Mouse (Mus musculus): ENCODE measurements around the gene Ulk1. TPM values are rescaled to one million over a fixed set of nuclear protein-coding genes. Genes with fewer than 3 reads are reported as not detected.

The Ulk1 gene
- total RNA-seq, 1 experiment = 82.7 TPM

DNA sequence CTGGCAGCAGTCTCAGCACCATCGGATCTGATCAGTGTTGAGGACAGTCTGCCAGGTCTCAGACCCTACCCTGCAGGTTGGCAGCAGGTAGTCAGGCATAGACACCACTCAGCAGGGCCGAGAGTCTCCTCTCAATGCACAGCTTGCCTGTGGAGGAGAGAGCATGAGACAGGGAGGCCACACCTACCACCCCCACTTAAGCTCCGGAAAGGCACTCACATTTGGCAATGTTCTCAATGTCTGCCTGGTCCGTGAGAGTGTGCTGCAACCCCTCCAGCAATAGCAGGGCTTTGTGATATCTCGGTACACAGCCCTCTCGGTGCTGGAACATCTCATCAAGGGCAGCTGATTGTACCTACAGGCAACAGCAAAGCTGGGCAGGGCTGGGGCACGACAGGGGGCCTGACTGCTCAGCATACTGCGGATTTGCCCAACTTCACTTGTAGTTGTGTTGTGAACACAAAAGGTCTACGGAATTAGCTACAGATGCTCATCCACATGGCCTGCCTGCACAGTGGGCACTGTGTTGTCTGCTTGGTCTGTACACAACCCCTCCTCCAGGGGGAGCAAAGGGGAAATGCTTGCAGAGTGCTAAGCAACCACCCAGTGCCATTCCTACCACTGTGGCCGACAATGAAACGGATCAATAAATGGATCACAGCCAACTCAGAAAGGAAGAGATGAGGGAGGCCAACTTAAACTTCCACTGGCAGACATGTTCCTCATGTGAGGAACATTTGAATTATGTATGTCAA, 23.6 kb downstream of the Ulk1 start:
- H3K4me1 ChIP-seq (ENCODE audit: control insufficient read depth in 2 of 2, insufficient read depth in 2 of 2, low read length in 2 of 2, poor library complexity in 1 of 2) = peaks cover 0 to 7% of the 10 kb centered on the region in 2 experiments; a peak in 1 of 4 replicates

DNA sequence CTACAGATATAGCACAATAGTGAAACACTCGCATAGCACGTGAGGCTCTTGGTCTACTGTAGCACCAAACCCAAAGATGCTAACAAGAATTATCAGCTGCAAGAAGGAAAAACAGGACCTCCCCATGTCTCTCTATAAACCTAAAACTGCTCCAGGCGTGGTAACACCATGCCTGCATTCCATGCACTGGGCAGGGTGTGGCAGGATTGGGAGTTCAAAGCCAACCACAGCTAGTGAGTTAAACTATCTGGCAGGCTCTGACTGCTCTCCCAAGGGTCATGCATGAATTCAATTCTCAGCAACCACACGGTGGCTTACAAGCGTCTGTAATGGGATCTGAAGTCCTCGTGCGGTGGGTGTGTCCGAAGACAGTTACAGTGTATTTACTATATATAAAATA, 26.7 kb downstream of the Ulk1 start:
- Histone ChIP-seq H3K9ac (ENCODE audit: insufficient read depth, low read depth, low read length, poor library complexity, severe bottlenecking) (no peak overlapping the region), H3K36me3 (ENCODE audit: control insufficient read depth, insufficient read depth, low read length, poor library complexity, severe bottlenecking) (peaks cover 36% of the 10 kb centered on the region), H3K9me3 (ENCODE audit: control insufficient read depth, insufficient read depth, low read depth, low read length) (no peaks in the 10 kb centered on the region), H3K27ac (ENCODE audit: insufficient read depth, low read depth, low read length, poor library complexity, severe bottlenecking) (no peak overlapping the region), H3K4me1 (ENCODE audit: control insufficient read depth in 2 of 2, insufficient read depth in 2 of 2, low read length in 2 of 2, poor library complexity in 1 of 2) (peaks cover 0 to 6% of the 10 kb centered on the region in 2 experiments; a peak in 1 of 4 replicates), H3K4me3 (ENCODE audit: insufficient read depth in 1 of 2, low read depth in 1 of 2, low read length in 2 of 2, poor library complexity in 1 of 2, severe bottlenecking in 1 of 2) (no peak overlapping the region)
- TF ChIP-seq MAFK (IDR thresholded peaks at IDR 0.05; ENCODE audit: insufficient read depth, low read depth, low read length) (no peak), HCFC1 (IDR thresholded peaks at IDR 0.05; ENCODE audit: borderline replicate concordance, insufficient read depth, low read length) (no peak), CHD2 (IDR thresholded peaks at IDR 0.05; ENCODE audit: low read depth, low read length) (no peak), ZC3H11A (IDR thresholded peaks at IDR 0.05; ENCODE audit: borderline replicate concordance, low read depth, low read length) (no peak), ZNF384 (IDR thresholded peaks at IDR 0.05; ENCODE audit: low read depth, low read length) (no peak)
- DNase-seq (ENCODE audit: low read depth, low spot score) = no peak
- in situ Hi-C loops (cut with MboI; ENCODE audit: low sequenced_read_pairs in 2 of 2, unreplicated experiment in 2 of 2) = no loop called here

More for the DNA sequence above, 23.6 kb downstream of the Ulk1 start:
- DNase-seq (ENCODE audit: low read depth, low spot score) = no peak
- H3K4me3 ChIP-seq (ENCODE audit: insufficient read depth in 1 of 2, low read depth in 1 of 2, low read length in 2 of 2, poor library complexity in 1 of 2, severe bottlenecking in 1 of 2) = no peak overlapping the region
- no peaks in the 10 kb centered on the region for H3K9me3 ChIP-seq (ENCODE audit: control insufficient read depth, insufficient read depth, low read depth, low read length)
- H3K36me3 ChIP-seq (ENCODE audit: control insufficient read depth, insufficient read depth, low read length, poor library complexity, severe bottlenecking) = peaks cover 59% of the 10 kb centered on the region
- no peak overlapping the region for H3K27ac ChIP-seq (ENCODE audit: insufficient read depth, low read depth, low read length, poor library complexity, severe bottlenecking)
- in situ Hi-C loops (cut with MboI; ENCODE audit: low sequenced_read_pairs in 2 of 2, unreplicated experiment in 2 of 2) = no loop called here
- no peak overlapping the region for H3K9ac ChIP-seq (ENCODE audit: insufficient read depth, low read depth, low read length, poor library complexity, severe bottlenecking)
- TF ChIP-seq ZNF384 (IDR thresholded peaks at IDR 0.05; ENCODE audit: low read depth, low read length) = no peak
- TF ChIP-seq HCFC1 (IDR thresholded peaks at IDR 0.05; ENCODE audit: borderline replicate concordance, insufficient read depth, low read length) = no peak
- no peak for TF ChIP-seq MAFK (IDR thresholded peaks at IDR 0.05; ENCODE audit: insufficient read depth, low read depth, low read length)
- no peak for TF ChIP-seq CHD2 (IDR thresholded peaks at IDR 0.05; ENCODE audit: low read depth, low read length)
- no peak for TF ChIP-seq ZC3H11A (IDR thresholded peaks at IDR 0.05; ENCODE audit: borderline replicate concordance, low read depth, low read length)

DNA sequence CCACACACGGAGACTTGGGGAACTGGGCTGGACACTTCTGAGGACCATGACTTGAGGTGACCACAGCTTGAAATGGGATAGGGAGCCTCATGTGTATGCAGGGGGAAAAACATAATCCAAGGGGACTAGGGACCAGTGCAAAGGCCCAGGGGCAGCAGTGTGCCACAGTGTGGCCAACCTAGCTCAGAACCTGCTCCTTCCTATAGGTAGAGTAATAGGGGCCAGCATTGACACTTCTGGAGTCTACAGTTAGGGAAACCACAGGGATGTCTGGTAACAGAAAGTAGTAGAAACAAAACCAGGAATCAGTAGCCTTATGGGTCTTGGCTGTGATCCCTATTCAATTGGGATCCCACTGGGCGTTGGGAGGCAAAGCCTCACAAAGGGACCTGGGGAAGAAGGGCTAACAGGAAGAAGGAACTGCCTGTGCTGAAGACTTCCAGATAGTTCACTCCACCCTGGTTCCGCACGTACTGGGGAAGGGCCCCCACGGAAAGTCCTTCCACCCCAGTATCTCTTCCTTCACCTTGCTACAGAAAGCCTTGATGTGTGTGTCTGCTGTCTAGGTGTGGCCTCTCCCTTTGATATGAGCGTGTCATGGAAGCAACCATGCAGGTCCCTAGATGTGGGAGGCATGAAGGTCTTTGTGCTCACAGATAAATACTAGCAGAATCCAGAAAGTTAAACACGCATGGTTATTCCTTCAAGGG, 28.2 kb downstream of the Ulk1 start:
- Histone ChIP-seq H3K9ac (ENCODE audit: insufficient read depth, low read depth, low read length, poor library complexity, severe bottlenecking) (no peak overlapping the region), H3K36me3 (ENCODE audit: control insufficient read depth, insufficient read depth, low read length, poor library complexity, severe bottlenecking) (peaks cover 27% of the 10 kb centered on the region), H3K27ac (ENCODE audit: insufficient read depth, low read depth, low read length, poor library complexity, severe bottlenecking) (no peak overlapping the region), H3K4me3 (ENCODE audit: insufficient read depth in 1 of 2, low read depth in 1 of 2, low read length in 2 of 2, poor library complexity in 1 of 2, severe bottlenecking in 1 of 2) (no peak overlapping the region), H3K9me3 (ENCODE audit: control insufficient read depth, insufficient read depth, low read depth, low read length) (no peaks in the 10 kb centered on the region), H3K4me1 (ENCODE audit: control insufficient read depth in 2 of 2, insufficient read depth in 2 of 2, low read length in 2 of 2, poor library complexity in 1 of 2) (peaks cover 0 to 6% of the 10 kb centered on the region in 2 experiments; a peak in 1 of 4 replicates)
- in situ Hi-C loops (cut with MboI; ENCODE audit: low sequenced_read_pairs in 2 of 2, unreplicated experiment in 2 of 2) = no loop called here
- no peak for DNase-seq (ENCODE audit: low read depth, low spot score)
- TF ChIP-seq CHD2 (IDR thresholded peaks at IDR 0.05; ENCODE audit: low read depth, low read length) (no peak), ZNF384 (IDR thresholded peaks at IDR 0.05; ENCODE audit: low read depth, low read length) (no peak), ZC3H11A (IDR thresholded peaks at IDR 0.05; ENCODE audit: borderline replicate concordance, low read depth, low read length) (no peak), HCFC1 (IDR thresholded peaks at IDR 0.05; ENCODE audit: borderline replicate concordance, insufficient read depth, low read length) (no peak), MAFK (IDR thresholded peaks at IDR 0.05; ENCODE audit: insufficient read depth, low read depth, low read length) (no peak)

DNA sequence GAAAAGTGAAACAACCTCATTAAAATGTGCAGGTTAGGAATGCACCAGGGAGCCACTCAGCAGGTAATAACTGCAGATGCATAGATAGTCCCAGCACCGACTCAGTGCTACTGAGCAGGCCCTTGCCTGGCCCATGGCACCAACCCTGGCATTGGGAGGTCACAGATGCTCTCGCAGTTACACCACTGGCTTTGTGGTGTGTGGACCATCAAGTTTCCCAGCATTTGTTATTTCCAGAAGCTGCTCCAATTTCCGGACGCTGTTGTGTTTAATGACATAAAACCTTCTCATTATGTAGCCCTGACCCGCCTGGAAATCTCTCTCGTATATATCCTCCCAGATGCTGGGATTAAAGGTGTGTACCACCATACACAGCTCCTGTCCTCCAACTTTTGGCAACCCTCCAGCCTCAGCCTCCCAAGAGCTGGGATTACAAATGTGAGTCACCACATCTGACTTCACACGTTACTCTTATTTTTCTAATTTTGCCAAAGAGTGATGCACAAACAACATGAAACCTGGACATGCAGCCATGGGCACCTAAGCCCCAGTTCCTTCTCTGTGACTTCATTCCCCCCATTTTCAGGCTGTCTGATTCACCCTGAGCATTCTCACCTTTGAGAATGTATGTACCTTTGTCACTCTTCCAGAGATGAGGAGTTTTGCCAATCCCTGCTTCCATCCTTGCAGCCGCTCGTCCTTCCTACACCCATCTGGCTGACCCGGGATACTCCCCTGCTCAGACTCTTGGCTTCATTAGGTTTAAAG, 29.0 kb downstream of the Ulk1 start:
- H3K9me3 ChIP-seq (ENCODE audit: control insufficient read depth, insufficient read depth, low read depth, low read length) = no peaks in the 10 kb centered on the region
- in situ Hi-C loops (cut with MboI; ENCODE audit: low sequenced_read_pairs in 2 of 2, unreplicated experiment in 2 of 2) = no loop called here
- peaks cover 24% of the 10 kb centered on the region for H3K36me3 ChIP-seq (ENCODE audit: control insufficient read depth, insufficient read depth, low read length, poor library complexity, severe bottlenecking)
- TF ChIP-seq CHD2 (IDR thresholded peaks at IDR 0.05; ENCODE audit: low read depth, low read length) (no peak), HCFC1 (IDR thresholded peaks at IDR 0.05; ENCODE audit: borderline replicate concordance, insufficient read depth, low read length) (no peak), MAFK (IDR thresholded peaks at IDR 0.05; ENCODE audit: insufficient read depth, low read depth, low read length) (no peak), ZNF384 (IDR thresholded peaks at IDR 0.05; ENCODE audit: low read depth, low read length) (no peak), ZC3H11A (IDR thresholded peaks at IDR 0.05; ENCODE audit: borderline replicate concordance, low read depth, low read length) (no peak)
- H3K4me1 ChIP-seq (ENCODE audit: control insufficient read depth in 2 of 2, insufficient read depth in 2 of 2, low read length in 2 of 2, poor library complexity in 1 of 2) = peaks cover 0 to 6% of the 10 kb centered on the region in 2 experiments; a peak in 1 of 4 replicates
- peak overlapping the region; percentile 77 to 95 for H3K4me3 ChIP-seq (ENCODE audit: insufficient read depth in 1 of 2, low read depth in 1 of 2, low read length in 2 of 2, poor library complexity in 1 of 2, severe bottlenecking in 1 of 2)
- no peak overlapping the region for H3K27ac ChIP-seq (ENCODE audit: insufficient read depth, low read depth, low read length, poor library complexity, severe bottlenecking)
- DNase-seq (ENCODE audit: low read depth, low spot score) = no peak
- peak overlapping the region; percentile 89; the same call in 1 of the 2 replicates for H3K9ac ChIP-seq (ENCODE audit: insufficient read depth, low read depth, low read length, poor library complexity, severe bottlenecking)

All from ES-E14 (cell line).